Mouse (Mus musculus) ES-CJ7 (cell line): Measurements from ENCODE around the gene Echs1.
"Not testable (repeated sequence)": the region's sequence is repeated elsewhere in the genome, so short reads cannot be mapped to it uniquely, and the experiment has no call there.

Experiments
- DNase-seq: peaks from one replicate; pipeline ENCODE4 v3.0.0; 2011; ENCODE audit warnings: low read depth, low spot score

The Echs1 gene

GRCm38 (mm10) chr7:140116329-140117054, at the start of gene Echs1:
Echs1 (minus strand) TSS chr7:140116476.
- peak; percentile 84 for DNase-seq

- DNase-seq: no peak
Observed at GRCm38 (mm10) chr7:140164664-140165063, 48.4 kb upstream of the Echs1 start, which contains the start of gene Olfr522. Olfr522 (minus strand) TSS chr7:140164764.

- DNase-seq: no peak
Observed at GRCm38 (mm10) chr7:140160363-140160762, 44.1 kb upstream of the Echs1 start.

DNA sequence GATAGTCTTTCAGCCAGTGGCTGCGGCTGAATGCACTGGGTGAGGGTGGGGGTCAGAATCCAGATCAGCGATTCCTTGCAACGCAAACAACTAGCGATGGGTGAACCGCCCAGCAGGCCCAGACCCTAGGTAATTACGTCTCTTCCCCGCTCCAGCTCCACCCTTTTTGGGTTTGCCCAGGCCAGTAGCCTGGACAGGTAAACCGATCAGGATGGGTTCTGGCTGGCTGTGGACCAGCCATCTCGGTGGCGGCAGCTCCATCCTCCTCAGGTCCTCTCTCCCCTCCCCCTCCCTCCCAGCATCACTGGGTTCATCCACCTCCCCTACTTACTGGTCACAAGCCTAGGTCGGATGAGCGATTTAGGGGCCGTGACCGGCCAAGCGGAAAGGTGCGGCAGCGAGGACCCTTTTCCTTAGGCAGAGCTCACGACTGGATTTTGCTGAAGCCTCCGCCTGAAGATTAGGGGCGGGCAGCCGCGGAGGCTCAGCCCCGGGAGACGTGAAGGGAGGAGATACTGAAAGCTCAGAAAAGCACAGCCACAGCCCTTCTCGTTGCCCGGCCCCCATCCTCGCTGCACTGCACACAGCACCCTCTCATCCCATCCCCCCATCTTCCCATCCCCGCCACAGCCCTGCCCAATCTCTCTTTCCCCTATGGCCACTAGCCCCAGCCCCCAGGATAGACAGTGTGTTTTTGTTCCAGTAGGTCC, 38.1 kb upstream of the Echs1 start, which contains the start of gene Sprn:
Gene Sprn (minus strand): TSS at position 660 of the 710 bp plus-strand sequence.
- DNase-seq: peak; percentile 28

DNA sequence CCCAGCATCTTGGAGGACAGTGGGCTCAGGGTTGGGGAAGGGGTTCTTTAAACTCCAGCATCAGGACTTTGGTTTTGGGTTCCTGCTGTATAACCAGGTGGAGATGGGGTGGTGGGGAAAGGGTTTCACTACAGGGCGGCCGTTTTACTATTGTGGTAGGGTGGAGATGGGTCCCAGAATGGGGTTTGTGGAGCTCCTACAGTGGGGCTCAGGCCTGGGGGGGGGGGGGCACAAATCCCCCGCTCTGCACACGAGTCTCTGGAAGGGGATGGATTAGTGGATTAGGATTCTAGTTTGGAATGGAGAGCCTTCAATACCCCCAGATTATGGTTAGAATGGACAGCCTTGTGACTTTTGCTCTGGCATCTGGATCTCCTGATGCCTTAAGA, 37.5 kb upstream of the Echs1 start:
- no peak for DNase-seq

- peak; percentile 19 for DNase-seq
Observed at GRCm38 (mm10) chr7:140153383-140153782, 37.1 kb upstream of the Echs1 start.

DNA sequence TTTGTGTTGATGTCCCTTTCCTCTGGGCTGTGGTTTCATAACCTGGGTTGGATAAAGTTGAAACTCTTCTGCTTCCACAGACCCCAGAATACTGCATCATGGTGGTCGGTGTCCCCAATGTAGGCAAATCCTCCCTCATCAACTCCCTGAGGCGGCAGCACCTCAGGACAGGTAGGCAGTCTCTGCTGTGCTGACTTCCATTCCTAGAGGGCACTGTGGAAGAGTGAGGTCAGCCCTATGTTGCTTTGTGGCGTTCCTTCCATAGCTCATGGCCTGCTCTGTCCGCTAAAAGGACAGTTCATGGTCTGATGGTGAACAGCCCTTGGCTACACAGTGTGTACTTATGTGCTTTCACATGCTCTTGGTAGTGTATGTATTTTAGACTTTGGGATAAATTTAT, 28.3 kb upstream of the Echs1 start:
- DNase-seq: no peak

DNA sequence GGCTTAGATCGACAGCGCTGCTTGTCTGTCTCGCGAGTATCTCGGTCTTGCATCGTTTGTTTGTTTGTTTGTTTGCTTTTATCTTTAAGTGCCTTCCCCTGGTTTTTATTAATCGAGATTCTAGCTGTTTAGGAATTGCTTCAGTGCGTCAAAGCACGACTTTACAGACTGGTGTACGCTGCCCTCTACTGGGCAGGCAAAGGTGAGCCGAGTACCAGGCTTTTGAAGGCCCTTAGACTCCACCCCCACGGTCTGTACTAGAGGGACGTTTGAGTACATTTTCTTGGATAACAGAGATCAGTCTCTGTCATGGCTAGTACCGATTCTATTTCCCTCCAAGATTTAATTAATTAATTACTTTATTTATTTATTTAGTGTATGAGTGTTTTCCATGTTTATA, 25.1 kb upstream of the Echs1 start:
- peak; percentile 72 for DNase-seq

GRCm38 (mm10) chr7:140138021-140138310, 21.7 kb upstream of the Echs1 start:
- DNase-seq: no peak

- DNase-seq: peak; percentile 96
Observed at GRCm38 (mm10) chr7:140137135-140138020, 21.1 kb upstream of the Echs1 start, which contains the start of gene Mtg1. Mtg1 (plus strand) TSS chr7:140137564.

DNA sequence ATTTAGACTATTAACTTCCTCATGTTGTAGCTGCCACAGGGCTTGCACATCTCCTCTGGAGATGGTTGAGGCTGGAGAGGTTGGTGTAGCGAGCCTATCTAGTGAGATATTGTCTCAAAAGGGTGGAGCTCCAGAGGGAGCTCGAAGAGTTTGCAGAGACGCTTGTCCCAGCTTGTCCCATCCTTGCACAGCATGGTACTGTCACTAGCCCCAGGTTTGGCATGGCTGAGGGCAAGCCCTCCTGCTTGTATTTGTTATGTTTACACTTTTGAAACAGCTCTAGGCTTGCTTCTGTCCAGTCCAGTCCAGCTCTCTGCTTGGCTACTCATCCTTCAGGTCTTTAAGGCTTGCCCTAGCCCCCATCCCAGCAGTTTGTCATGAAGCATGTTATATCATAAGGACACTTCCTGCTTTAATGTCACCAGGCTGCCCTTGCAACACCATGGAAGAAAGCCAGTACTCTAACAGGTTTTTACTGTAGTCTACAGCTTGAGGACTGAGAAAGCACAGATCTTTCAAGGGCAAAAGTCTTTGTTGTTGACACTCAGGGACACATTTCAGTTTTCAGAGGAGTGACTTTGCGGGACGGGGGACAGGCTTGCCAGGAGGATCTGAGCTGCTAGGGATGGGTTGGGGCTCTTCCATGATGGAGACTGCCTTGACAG, 19.0 kb upstream of the Echs1 start:
- no peak for DNase-seq

DNA sequence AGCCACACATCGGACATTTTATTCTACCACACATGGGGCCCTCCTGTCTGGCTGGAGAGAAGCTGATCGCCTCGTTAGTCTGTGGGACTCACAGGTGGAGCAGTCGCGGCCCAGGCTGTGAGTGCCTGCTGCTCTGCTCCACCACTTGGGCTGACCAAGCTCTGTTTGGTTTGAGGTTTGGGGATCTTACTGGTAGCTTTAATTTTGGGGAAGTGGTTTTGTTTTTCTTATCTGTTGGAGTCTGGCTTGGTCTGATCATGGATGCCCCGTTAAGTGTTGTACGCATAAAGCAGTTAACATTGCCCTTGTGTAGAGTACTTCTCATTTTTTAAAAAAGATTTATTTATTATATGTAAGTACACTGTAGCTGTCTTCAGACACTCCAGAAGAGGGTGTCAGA, 17.8 kb upstream of the Echs1 start:
- DNase-seq: not testable (repeated sequence)

- DNase-seq: not testable (repeated sequence)
Observed at GRCm38 (mm10) chr7:140132184-140132583, 15.9 kb upstream of the Echs1 start.

DNA sequence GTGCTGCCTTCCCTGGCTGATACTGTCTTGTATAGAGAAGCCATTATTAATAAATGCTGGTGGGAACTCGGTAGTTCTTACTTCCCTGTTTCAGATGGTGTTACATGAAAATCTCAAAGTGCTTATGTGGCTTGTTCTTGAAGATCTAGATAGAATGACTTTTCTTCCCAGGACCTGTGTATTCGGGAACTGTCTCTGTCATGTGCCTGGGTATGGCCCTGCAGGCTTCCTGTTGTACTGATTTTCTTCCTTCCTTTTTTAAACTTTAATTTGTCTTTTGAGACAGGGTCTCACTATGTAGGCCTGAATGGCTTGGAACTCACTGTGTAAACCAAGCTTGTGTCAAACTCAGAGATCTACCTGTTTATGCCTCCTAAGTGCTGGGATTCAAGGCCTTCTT, 11.6 kb upstream of the Echs1 start:
- no peak for DNase-seq

GRCm38 (mm10) chr7:140126934-140127333, 10.7 kb upstream of the Echs1 start:
- no peak for DNase-seq

GRCm38 (mm10) chr7:140126022-140126350, 9.7 kb upstream of the Echs1 start:
- DNase-seq: peak; percentile 26

DNA sequence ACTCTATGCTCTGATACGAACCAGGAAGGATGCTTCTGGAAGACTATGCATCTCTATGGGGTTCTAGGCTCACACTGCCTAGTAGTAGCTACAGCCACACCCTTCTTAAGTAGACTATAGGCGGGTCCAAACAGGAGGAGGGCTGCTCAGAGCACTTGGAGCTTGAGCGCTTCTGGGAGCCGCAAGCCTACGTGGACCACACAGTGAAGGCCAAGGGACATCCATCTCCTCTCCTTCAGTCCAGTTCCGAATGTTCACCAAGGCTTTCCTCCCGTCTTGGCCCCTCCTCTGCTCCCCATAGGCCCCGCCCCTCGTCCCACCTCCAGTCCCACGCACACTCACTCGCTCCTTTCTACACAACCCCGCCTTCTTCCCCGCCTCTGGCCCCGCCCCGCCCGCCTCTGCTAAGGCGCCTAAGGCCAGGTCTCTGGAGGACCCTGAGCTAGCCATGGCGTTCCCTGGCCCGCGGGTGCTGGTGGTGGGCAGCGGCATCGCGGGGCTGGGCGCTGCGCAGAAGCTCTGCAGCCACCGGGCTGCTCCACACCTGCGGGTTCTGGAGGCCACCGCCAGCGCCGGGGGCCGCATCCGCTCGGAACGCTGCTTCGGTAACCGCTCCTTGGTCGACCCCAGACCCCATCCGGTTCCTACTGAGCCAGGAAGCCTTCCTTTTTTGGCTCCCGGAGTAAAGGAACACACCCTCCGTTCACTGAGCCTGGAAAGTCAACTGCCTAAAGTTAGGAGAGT, 9.2 kb upstream of the Echs1 start:
- peak; percentile 93 for DNase-seq

GRCm38 (mm10) chr7:140124382-140124781, 8.1 kb upstream of the Echs1 start:
- no peak for DNase-seq

DNA sequence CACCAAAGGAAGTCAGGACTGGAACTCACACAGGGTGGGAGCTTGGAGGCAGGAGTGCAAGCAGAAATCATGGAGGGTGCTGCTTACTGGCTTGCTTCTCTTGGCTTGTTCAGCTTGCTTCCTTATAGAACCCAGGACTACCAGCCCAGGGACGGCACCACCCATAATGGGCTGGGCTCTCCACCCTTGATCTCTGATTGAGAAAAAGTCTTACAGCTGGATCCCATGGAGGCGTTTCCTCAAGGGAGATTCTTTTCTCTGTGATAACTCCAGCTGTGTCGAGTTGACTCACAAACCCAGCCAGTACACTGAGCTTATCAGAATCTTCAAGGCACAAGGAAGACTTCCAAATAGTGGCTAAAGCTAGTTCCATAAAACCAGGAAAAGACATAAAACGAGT, 6.5 kb upstream of the Echs1 start:
- DNase-seq: no peak

GRCm38 (mm10) chr7:140121338-140121910, 5.1 kb upstream of the Echs1 start:
- no peak for DNase-seq

- DNase-seq: no peak
Observed at GRCm38 (mm10) chr7:140120484-140120883, 4.2 kb upstream of the Echs1 start.
